Mouse (Mus musculus) MEL (cell line): ENCODE measurements around the gene Kyat1. TPM values are rescaled to one million over a fixed set of nuclear protein-coding genes. Genes with fewer than 3 reads are reported as not detected.

Experiments
- DNase-seq: peaks from one replicate; pipeline ENCODE4 v3.0.0; 2011; ENCODE audit warnings: low read depth, low spot score
- H3K27ac ChIP-seq: 2 replicates; pipeline ENCODE4 v1.5.1; 2012; ENCODE audit warnings: low read depth, mild to moderate bottlenecking, control low read depth, low read length, moderate library complexity; ENCODE audit not compliant: control insufficient read depth
- H3K27me3 ChIP-seq, 2 experiments: fragments of 150-350 bp in 1 of 2; sonication (generic) in 1 of 2; 2 replicates each; pipeline ENCODE4 v1.6.1; 2012; ENCODE audit warnings: low read length in 2 of 2, mild to moderate bottlenecking in 2 of 2, improper control_type of control experiment in 1 of 2, moderate library complexity in 1 of 2; ENCODE audit not compliant: insufficient read depth in 2 of 2, control insufficient read depth in 1 of 2
- H3K36me3 ChIP-seq, 2 experiments: 2 replicates each; pipeline ENCODE4 v1.6.1; 2012 to 2014; ENCODE audit warnings: low read length in 2 of 2, improper control_type of control experiment in 1 of 2, inconsistent platforms in 1 of 2, mild to moderate bottlenecking in 1 of 2; ENCODE audit not compliant: insufficient read depth in 2 of 2, control insufficient read depth in 1 of 2
- H3K4me1 ChIP-seq, 2 experiments: fragments of 150-350 bp in 1 of 2; sonication (generic) in 1 of 2; 2 replicates each; pipeline ENCODE4 v1.6.1; 2012; ENCODE audit warnings: low read length in 2 of 2, improper control_type of control experiment in 1 of 2, mild to moderate bottlenecking in 1 of 2; ENCODE audit not compliant: insufficient read depth in 2 of 2, control insufficient read depth in 1 of 2
- H3K4me3 ChIP-seq, 2 experiments: fragments of 150-350 bp in 1 of 2; sonication (generic) in 1 of 2; 2 replicates each; pipeline ENCODE4 v1.5.1; 2012; ENCODE audit warnings: low read depth in 2 of 2, low read length in 2 of 2, mild to moderate bottlenecking in 2 of 2, moderate library complexity in 2 of 2, control low read depth in 1 of 2, improper control_type of control experiment in 1 of 2; ENCODE audit not compliant: control insufficient read depth in 1 of 2, insufficient read depth in 1 of 2
- H3K79me2 ChIP-seq: 2 replicates; pipeline ENCODE4 v1.6.1; 2012; ENCODE audit warnings: mild to moderate bottlenecking, low read length, moderate library complexity; ENCODE audit not compliant: control insufficient read depth, poor library complexity, insufficient read depth
- H3K9ac ChIP-seq: 2 replicates; pipeline ENCODE4 v1.6.1; 2012; ENCODE audit warnings: low read depth, mild to moderate bottlenecking, control low read depth, low read length, moderate library complexity; ENCODE audit not compliant: control insufficient read depth, poor library complexity, severe bottlenecking
- H3K9me3 ChIP-seq: fragments of 150-350 bp; sonication (generic); replicated peaks from 2 replicates; pipeline ENCODE4 v1.6.1; 2012; ENCODE audit warnings: mild to moderate bottlenecking, low read length, improper control_type of control experiment, moderate library complexity; ENCODE audit not compliant: insufficient read depth
- BHLHE40 ChIP-seq: IDR thresholded peaks from 2 replicates; pipeline ENCODE4 v1.6.1; 2012; ENCODE audit warnings: low read depth, mild to moderate bottlenecking, inconsistent platforms, low read length, improper control_type of control experiment, borderline replicate concordance
- CHD1 ChIP-seq: IDR thresholded peaks from 2 replicates; pipeline ENCODE4 v1.6.1; 2012; ENCODE audit warnings: low read depth, mild to moderate bottlenecking, inconsistent platforms, low read length, improper control_type of control experiment
- CHD2 ChIP-seq: IDR thresholded peaks from 2 replicates; pipeline ENCODE4 v1.6.1; 2011; ENCODE audit warnings: low read length, improper control_type of control experiment
- ELF1 ChIP-seq: IDR thresholded peaks from 2 replicates; pipeline ENCODE4 v1.6.1; 2014; ENCODE audit warnings: low read depth, mild to moderate bottlenecking, inconsistent platforms, low read length, improper control_type of control experiment, moderate library complexity
- EP300 ChIP-seq, 2 experiments: IDR thresholded peaks; 2 replicates each; pipeline ENCODE4 v1.6.1; 2011; ENCODE audit warnings: improper control_type of control experiment in 2 of 2, low read length in 2 of 2, low read depth in 1 of 2, mild to moderate bottlenecking in 1 of 2
- ETS1 ChIP-seq: IDR thresholded peaks from 2 replicates; pipeline ENCODE4 v1.6.1; 2012; ENCODE audit warnings: low read depth, mild to moderate bottlenecking, inconsistent platforms, low read length, improper control_type of control experiment, moderate library complexity
- GABPA ChIP-seq: IDR thresholded peaks from 2 replicates; pipeline ENCODE4 v1.6.1; 2012; ENCODE audit warnings: low read depth, mild to moderate bottlenecking, inconsistent platforms, low read length, improper control_type of control experiment, moderate library complexity
- GATA1 ChIP-seq: IDR thresholded peaks from 2 replicates; pipeline ENCODE4 v1.6.1; 2011; ENCODE audit warnings: low read depth, low read length, improper control_type of control experiment
- HCFC1 ChIP-seq: IDR thresholded peaks from 2 replicates; pipeline ENCODE4 v1.6.1; 2012; ENCODE audit warnings: low read depth, mild to moderate bottlenecking, inconsistent platforms, low read length, improper control_type of control experiment, moderate library complexity
- JUND ChIP-seq: IDR thresholded peaks from 2 replicates; pipeline ENCODE4 v1.6.1; 2011; ENCODE audit warnings: low read depth, mild to moderate bottlenecking, improper control_type of control experiment, low read length
- KAT2A ChIP-seq: conservative IDR thresholded peaks from 2 replicates; pipeline ENCODE4 v1.6.1; 2012; ENCODE audit warnings: low read depth, low read length, improper control_type of control experiment, inconsistent platforms
- MAFK ChIP-seq: IDR thresholded peaks from 2 replicates; pipeline ENCODE4 v1.6.1; 2011; ENCODE audit warnings: low read depth, mild to moderate bottlenecking, low read length, improper control_type of control experiment, borderline replicate concordance
- MAX ChIP-seq: IDR thresholded peaks from 2 replicates; pipeline ENCODE4 v1.6.1; 2011; ENCODE audit warnings: low read length, improper control_type of control experiment
- MEF2A ChIP-seq: IDR thresholded peaks from 2 replicates; pipeline ENCODE4 v1.6.1; 2014; ENCODE audit warnings: low read depth, mild to moderate bottlenecking, inconsistent platforms, low read length, improper control_type of control experiment; ENCODE audit not compliant: poor library complexity, insufficient replicate concordance, severe bottlenecking; ENCODE audit errors: extremely low read depth
- MXI1 ChIP-seq: IDR thresholded peaks from 2 replicates; pipeline ENCODE4 v1.6.1; 2011; ENCODE audit warnings: mild to moderate bottlenecking, low read depth, low read length, improper control_type of control experiment
- MYB ChIP-seq: IDR thresholded peaks from 2 replicates; pipeline ENCODE4 v1.6.1; 2011; ENCODE audit warnings: mild to moderate bottlenecking, low read depth, low read length, improper control_type of control experiment
- NELFE ChIP-seq: IDR thresholded peaks from 2 replicates; pipeline ENCODE4 v1.6.1; 2011; ENCODE audit warnings: low read depth, low read length, improper control_type of control experiment
- NRF1 ChIP-seq: IDR thresholded peaks from 2 replicates; pipeline ENCODE4 v1.6.1; 2014; ENCODE audit warnings: low read depth, mild to moderate bottlenecking, inconsistent platforms, low read length, improper control_type of control experiment, moderate library complexity; ENCODE audit not compliant: poor library complexity, insufficient read depth, severe bottlenecking
- POLR2AphosphoS2 ChIP-seq: IDR thresholded peaks from 2 replicates; pipeline ENCODE4 v1.6.1; 2011; ENCODE audit warnings: low read length, improper control_type of control experiment
- RCOR1 ChIP-seq: IDR thresholded peaks from 2 replicates; pipeline ENCODE4 v1.6.1; 2012; ENCODE audit warnings: low read depth, mild to moderate bottlenecking, inconsistent platforms, low read length, improper control_type of control experiment
- SIN3A ChIP-seq: IDR thresholded peaks from 2 replicates; pipeline ENCODE4 v1.6.1; 2012; ENCODE audit warnings: low read length, improper control_type of control experiment, inconsistent platforms
- SMC3 ChIP-seq: IDR thresholded peaks from 2 replicates; pipeline ENCODE4 v1.6.1; 2011; ENCODE audit warnings: low read depth, low read length, improper control_type of control experiment
- TBP ChIP-seq: IDR thresholded peaks from 2 replicates; pipeline ENCODE4 v1.8.0; 2011; ENCODE audit warnings: low read depth, low read length, improper control_type of control experiment
- UBTF ChIP-seq: IDR thresholded peaks from 2 replicates; pipeline ENCODE4 v1.6.1; 2012; ENCODE audit warnings: low read depth, mild to moderate bottlenecking, inconsistent platforms, low read length, improper control_type of control experiment, moderate library complexity, borderline replicate concordance; ENCODE audit not compliant: insufficient read depth
- ZMIZ1 ChIP-seq: IDR thresholded peaks from 2 replicates; pipeline ENCODE4 v1.6.1; 2012; ENCODE audit warnings: low read depth, mild to moderate bottlenecking, inconsistent platforms, low read length, improper control_type of control experiment, moderate library complexity
- polyA plus RNA-seq, 2 experiments: library from polyadenylated mRNA; stranded (reverse) in 1 of 2; unstranded in 1 of 2; fragments of >175 nt in 1 of 2; fragments of >200 nt in 1 of 2; gene quantifications; 2 replicates each; pipeline versions ENCODE4 v1.2.1 to v1.2.4; 2012; ENCODE audit warnings: low replicate concordance in 2 of 2, low read depth in 1 of 2; ENCODE audit not compliant: insufficient read length in 2 of 2, insufficient read depth in 1 of 2, missing spikeins in 1 of 2
- total RNA-seq: library from RNA; depleted of rRNA; stranded (reverse); fragments of 300-350 nt; gene quantifications from 2 replicates; pipeline ENCODE4 v1.2.3, GENCODE M21; 2012

Kyat1 gene
- total and polyA plus RNA-seq, 3 experiments: 9.5 to 14.9 TPM; not detected in 1

GRCm38 (mm10) chr2:30216293-30216692 lies 10.6 kb upstream of the Kyat1 start:
- Histone ChIP-seq H3K27me3 (peaks cover 0 to 2% of the 10 kb centered on the region in 2 experiments; a peak in 1 of 4 replicates), H3K4me3 (no peak overlapping the region), H3K79me2 (no peaks in the 10 kb centered on the region), H3K36me3 (no peaks in the 10 kb centered on the region), H3K9me3 (no peaks in the 10 kb centered on the region), H3K9ac (no peak overlapping the region), H3K27ac (no peak overlapping the region), H3K4me1 (no peaks in the 10 kb centered on the region)
- no peak for DNase-seq
- TF ChIP-seq TBP (no peak), NELFE (no peak), RCOR1 (no peak), MXI1 (no peak), ZMIZ1 (no peak), KAT2A (no peak), BHLHE40 (no peak), JUND (no peak), MYB (no peak)

GRCm38 (mm10) chr2:30215493-30215892 lies 9.8 kb upstream of the Kyat1 start:
- Histone ChIP-seq H3K27ac (no peak overlapping the region), H3K4me1 (no peaks in the 10 kb centered on the region), H3K27me3 (peaks cover 0 to 2% of the 10 kb centered on the region in 2 experiments; a peak in 1 of 4 replicates), H3K9ac (no peak overlapping the region), H3K9me3 (no peaks in the 10 kb centered on the region), H3K4me3 (no peak overlapping the region), H3K36me3 (no peaks in the 10 kb centered on the region), H3K79me2 (no peaks in the 10 kb centered on the region)
- TF ChIP-seq MXI1: no peak
- TF ChIP-seq HCFC1: no peak
- TF ChIP-seq SMC3: no peak
- TF ChIP-seq NELFE: no peak
- no peak for TF ChIP-seq UBTF
- TF ChIP-seq MEF2A: no peak
- TF ChIP-seq GABPA: no peak
- no peak for TF ChIP-seq MYB
- TF ChIP-seq SIN3A: no peak
- DNase-seq: no peak

DNA sequence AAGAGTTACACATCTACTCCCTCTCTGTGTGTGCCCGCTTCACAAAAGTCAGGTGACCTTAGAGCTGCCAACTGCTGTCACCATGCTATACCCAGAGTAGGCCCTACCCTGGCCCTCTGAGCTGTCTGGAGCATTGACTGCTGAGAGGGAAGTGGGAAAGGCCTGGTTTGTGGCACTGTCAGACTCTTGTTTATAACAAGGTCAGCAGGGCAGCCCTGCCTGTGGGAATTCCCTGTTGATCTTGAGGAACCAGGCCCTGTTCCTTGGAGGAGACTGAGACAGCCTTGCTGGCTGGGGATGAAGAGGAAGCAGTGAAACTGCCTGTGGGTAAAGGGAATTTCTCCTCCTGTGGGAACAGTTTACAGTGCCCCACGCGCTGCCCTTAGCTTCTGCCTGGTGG lies 9.1 kb upstream of the Kyat1 start:
- no peak overlapping the region for H3K9ac ChIP-seq
- TF ChIP-seq NELFE (no peak), CHD2 (no peak), ELF1 (no peak), GATA1 (no peak), MAX (no peak), BHLHE40 (no peak), SIN3A (no peak), MAFK (no peak), NRF1 (no peak), EP300 (IDR thresholded peaks at IDR 0.05; ENCODE audit: low read depth in 1 of 2, low read length in 2 of 2) (no peak), ETS1 (no peak), POLR2AphosphoS2 (no peak), MEF2A (no peak), CHD1 (no peak), TBP (no peak)
- TF ChIP-seq, all 39 proteins: peak for 0

More for the DNA sequence above, 9.1 kb upstream of the Kyat1 start:
- Histone ChIP-seq H3K4me3 (no peak overlapping the region), H3K36me3 (no peaks in the 10 kb centered on the region), H3K4me1 (no peaks in the 10 kb centered on the region), H3K9me3 (no peaks in the 10 kb centered on the region), H3K79me2 (no peaks in the 10 kb centered on the region), H3K27ac (no peak overlapping the region), H3K27me3 (peaks cover 0 to 2% of the 10 kb centered on the region in 2 experiments; a peak in 1 of 4 replicates)
- no peak for DNase-seq
